Mouse (Mus musculus) midbrain, embryonic 11.5 days (tissue): ENCODE data around the gene Mrpl45. TPM values are rescaled to one million over a fixed set of nuclear protein-coding genes. Genes with fewer than 3 reads are reported as not detected.
"Not testable (repeated sequence)": the region's sequence is repeated elsewhere in the genome, so short reads cannot be mapped to it uniquely, and the experiment has no call there.

ENCODE experiments used
- ATAC-seq: fragments of 200-750 bp; cut with Nextera tagmentation; 2 replicates; pipeline ENCODE4 v1.8.0; 2017; ENCODE audit warnings: moderate TSS enrichment, moderate library complexity; ENCODE audit not compliant: low FRiP score
- DNase-seq: peaks from one replicate; pipeline ENCODE4 v3.0.0; 2015; ENCODE audit warnings: low spot score; ENCODE audit errors: missing footprints
- H3K27ac ChIP-seq: fragments of 300-500 bp; sonication (generic); 2 replicates; pipeline ENCODE4 v1.5.1; 2014; ENCODE audit warnings: low read depth, low read length
- H3K27me3 ChIP-seq: fragments of 300-500 bp; sonication (generic); 2 replicates; pipeline ENCODE4 v1.6.1; 2014; ENCODE audit warnings: mild to moderate bottlenecking, low read length, moderate library complexity, mixed read lengths; ENCODE audit not compliant: control insufficient read depth, insufficient read depth
- H3K36me3 ChIP-seq: fragments of 300-500 bp; sonication (generic); 2 replicates; pipeline ENCODE4 v1.6.1; 2014; ENCODE audit warnings: mild to moderate bottlenecking, low read length, moderate library complexity, mixed read lengths; ENCODE audit not compliant: control insufficient read depth, insufficient read depth
- H3K4me1 ChIP-seq: fragments of 300-500 bp; sonication (generic); 2 replicates; pipeline ENCODE4 v1.6.1; 2014; ENCODE audit warnings: low read length; ENCODE audit not compliant: control insufficient read depth, insufficient read depth
- H3K4me2 ChIP-seq: fragments of 300-500 bp; sonication (generic); 2 replicates; pipeline ENCODE4 v1.6.1; 2014; ENCODE audit warnings: mild to moderate bottlenecking, moderate library complexity
- H3K4me3 ChIP-seq: fragments of 300-500 bp; sonication (generic); 2 replicates; pipeline ENCODE4 v1.5.1; 2014; ENCODE audit warnings: low read depth, low read length
- H3K9ac ChIP-seq: fragments of 300-500 bp; sonication (generic); 2 replicates; pipeline ENCODE4 v1.6.1; 2014; ENCODE audit warnings: low read length
- H3K9me3 ChIP-seq: fragments of 300-500 bp; sonication (generic); 2 replicates; pipeline ENCODE4 v1.6.1; 2016; ENCODE audit warnings: low read length; ENCODE audit not compliant: control insufficient read depth
- WGBS: fragments of 180-500 bp; shearing (Covaris S2); extraction: QIAGEN DNeasy Blood & Tissue Kit; methylation state at CpG from one replicate; pipeline ENCODE4 v1.1.7; 2014; 5-methylcytosine and 5-hydroxymethylcytosine counted together
- polyA plus RNA-seq: library from polyadenylated mRNA; unstranded; fragments of >200 nt; fragmentation: Nextera tagmentation; extraction: Ambion mirVana; gene quantifications from 2 replicates; pipeline ENCODE4 v1.2.1, GENCODE M21; 2014

Gene Mrpl45
- polyA plus RNA-seq, 1 experiment from 2014 or later = 58.9 TPM

GRCm38 (mm10) chr11:97308806-97309450, 6.6 kb upstream of the Mrpl45 start:
- Histone ChIP-seq H3K4me2 (peak overlapping the region; percentile 51; the same call in 1 of the 2 replicates), H3K27ac (no peak overlapping the region), H3K9me3 (no peaks in the 10 kb centered on the region), H3K4me1 (peaks cover 11% of the 10 kb centered on the region), H3K27me3 (no peaks in the 10 kb centered on the region), H3K36me3 (no peaks in the 10 kb centered on the region), H3K9ac (no peak overlapping the region; the same call in 1 of the 2 replicates), H3K4me3 (no peak overlapping the region)
- 48% methylated on average over 3 of the region's 3 CpGs for WGBS
- DNase-seq (peak; percentile 83), ATAC-seq (no peak)

- DNase-seq (peak; percentile 93), ATAC-seq (no peak)
- 2% methylated on average over 9 of the region's 9 CpGs for WGBS
- no peaks in the 10 kb centered on the region for H3K9me3 ChIP-seq
- H3K36me3 ChIP-seq = no peaks in the 10 kb centered on the region
- peak overlapping the region; percentile 51 for H3K4me2 ChIP-seq
- peak overlapping the region; percentile 50 for H3K9ac ChIP-seq
- peaks cover 11% of the 10 kb centered on the region for H3K4me1 ChIP-seq
- H3K27ac ChIP-seq = no peak overlapping the region
- H3K4me3 ChIP-seq = peak overlapping the region; percentile 32
- no peaks in the 10 kb centered on the region for H3K27me3 ChIP-seq
These were observed 6.1 kb upstream of the Mrpl45 start for GRCm38 (mm10) chr11:97309451-97309836.

- no peaks in the 10 kb centered on the region for H3K27me3 ChIP-seq
- no peaks in the 10 kb centered on the region for H3K36me3 ChIP-seq
- H3K9me3 ChIP-seq = no peaks in the 10 kb centered on the region
- ATAC-seq (peak; percentile 72), DNase-seq (peak; percentile 98)
- peaks cover 11% of the 10 kb centered on the region for H3K4me1 ChIP-seq
- WGBS = under 1% methylated on average over 25 of the region's 25 CpGs
- H3K4me2 ChIP-seq = peak overlapping the region; percentile 51
- no peak overlapping the region for H3K27ac ChIP-seq
- peak overlapping the region; percentile 50 for H3K9ac ChIP-seq
- H3K4me3 ChIP-seq = peak overlapping the region; percentile 32
These were observed 5.5 kb upstream of the Mrpl45 start for GRCm38 (mm10) chr11:97309911-97310571.

GRCm38 (mm10) chr11:97310895-97311631, 4.5 kb upstream of the Mrpl45 start:
- DNase-seq (peak; percentile 93), ATAC-seq (no peak)
- H3K4me3 ChIP-seq = peak overlapping the region; percentile 13; the same call in 1 of the 2 replicates
- WGBS = 2% methylated on average over 18 of the region's 18 CpGs
- H3K27me3 ChIP-seq = no peaks in the 10 kb centered on the region
- H3K4me2 ChIP-seq = peak overlapping the region; percentile 51
- H3K9me3 ChIP-seq = no peaks in the 10 kb centered on the region
- no peaks in the 10 kb centered on the region for H3K36me3 ChIP-seq
- peaks cover 11% of the 10 kb centered on the region for H3K4me1 ChIP-seq
- H3K9ac ChIP-seq = peak overlapping the region; percentile 52
- peak overlapping the region; percentile 16; the same call in 1 of the 2 replicates for H3K27ac ChIP-seq

GRCm38 (mm10) chr11:97312871-97313270, 2.6 kb upstream of the Mrpl45 start:
- H3K4me3 ChIP-seq, DNase-seq, H3K27me3 ChIP-seq, H3K4me2 ChIP-seq, H3K27ac ChIP-seq, H3K9me3 ChIP-seq, ATAC-seq, H3K9ac ChIP-seq, H3K36me3 ChIP-seq: not testable (repeated sequence)
- peaks cover 17% of the 10 kb centered on the region for H3K4me1 ChIP-seq
- 84% methylated on average over 1 of the region's 1 CpGs for WGBS

- H3K36me3 ChIP-seq = no peaks in the 10 kb centered on the region
- no peak overlapping the region for H3K4me2 ChIP-seq
- H3K27me3 ChIP-seq = no peaks in the 10 kb centered on the region
- no peak overlapping the region for H3K27ac ChIP-seq
- H3K9ac ChIP-seq = no peak overlapping the region
- H3K4me1 ChIP-seq = peaks cover 17% of the 10 kb centered on the region
- no peak for ATAC-seq
- no peaks in the 10 kb centered on the region for H3K9me3 ChIP-seq
- H3K4me3 ChIP-seq = no peak overlapping the region
- DNase-seq = no peak
- 84% methylated on average over 3 of the region's 3 CpGs for WGBS
These were observed 1.4 kb upstream of the Mrpl45 start for GRCm38 (mm10) chr11:97314110-97314509.

GRCm38 (mm10) chr11:97314751-97315503, 589 bp upstream of the Mrpl45 start:
- Histone ChIP-seq H3K9me3 (no peaks in the 10 kb centered on the region), H3K9ac (no peak overlapping the region; the same call in 1 of the 2 replicates), H3K27me3 (no peaks in the 10 kb centered on the region), H3K27ac (no peak overlapping the region), H3K4me1 (peaks cover 14% of the 10 kb centered on the region; the same call in 1 of the 2 replicates), H3K36me3 (no peaks in the 10 kb centered on the region), H3K4me3 (no peak overlapping the region; the same call in 1 of the 2 replicates), H3K4me2 (peak overlapping the region; percentile 14; the same call in 1 of the 2 replicates)
- WGBS = 54% methylated on average over 8 of the region's 8 CpGs
- DNase-seq (no peak), ATAC-seq (no peak)

GRCm38 (mm10) chr11:97321197-97321596, 5.7 kb downstream of the Mrpl45 start:
- WGBS = 95% methylated on average over 8 of the region's 8 CpGs
- no peak overlapping the region for H3K9ac ChIP-seq
- no peaks in the 10 kb centered on the region for H3K9me3 ChIP-seq
- H3K4me3 ChIP-seq = no peak overlapping the region
- H3K27ac ChIP-seq = no peak overlapping the region
- H3K27me3 ChIP-seq = no peaks in the 10 kb centered on the region
- peaks cover 5% of the 10 kb centered on the region; the same call in 1 of the 2 replicates for H3K4me1 ChIP-seq
- ATAC-seq (no peak), DNase-seq (no peak)
- H3K36me3 ChIP-seq = peaks cover 5% of the 10 kb centered on the region; the same call in 1 of the 2 replicates
- no peak overlapping the region for H3K4me2 ChIP-seq
